In the genomic region with DNA sequence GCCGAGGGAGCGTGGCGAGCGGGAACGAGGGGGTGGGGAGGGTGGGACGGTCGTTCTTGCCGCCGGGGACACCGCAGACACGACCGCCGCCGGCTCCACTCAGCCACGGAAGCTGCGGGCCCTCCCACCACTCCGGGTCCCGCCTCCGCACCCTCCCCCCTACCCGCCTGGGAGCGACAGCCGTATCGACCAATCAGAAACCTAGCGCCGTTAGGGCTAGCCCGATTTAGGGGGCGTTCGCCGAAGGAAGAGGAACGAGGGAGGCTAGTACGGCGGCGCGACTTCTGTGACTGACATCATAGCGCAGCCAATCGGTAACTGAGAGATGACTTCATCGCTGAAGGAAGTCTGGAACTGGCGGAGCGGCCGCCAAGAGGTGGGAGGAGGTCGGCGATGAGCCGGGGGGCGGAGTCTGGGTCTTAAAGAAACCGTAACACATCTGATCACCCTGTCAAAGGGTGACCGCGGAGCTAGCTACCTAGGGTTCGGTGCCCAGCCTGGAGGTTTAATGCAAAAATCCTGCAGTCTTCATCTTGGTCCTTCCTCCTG, we compare ENCODE assay signal across 8 mouse cellular contexts. TPM values are rescaled to one million over a fixed set of nuclear protein-coding genes. Genes with fewer than 3 reads are reported as not detected.
DNase-seq lines count a peak whose midpoint lies in the region; ATAC-seq lines count a peak whose summit lies in the region.

A gene (minus strand): TSS at position 128 of the 549 bp plus-strand sequence.

- under 1% methylated on average over 47 of the region's 48 CpGs for WGBS in hindbrain, embryonic 15.5 days

- H3K27me3 ChIP-seq in hindbrain, embryonic 15.5 days, result no peaks in the 10 kb centered on the region

- peak; percentile 99 for DNase-seq in T-cell, adult 2 months (ENCODE audit: low spot score)
- DNase-seq in cerebellum, postnatal 36 days, result peak; percentile 98
- peak; percentile 99 to 100 for DNase-seq in frontal cortex, postnatal 36 days (ENCODE audit: low spot score in 2 of 2)
- peak; percentile 99 for DNase-seq in left cerebral cortex, adult 11 months (ENCODE audit: low spot score)
- DNase-seq in lung, postnatal 4 days, result peak; percentile 100
- DNase-seq in retina, postnatal 7 days (ENCODE audit: low read depth, low spot score), result peak; percentile 98
- peak; percentile 98 for DNase-seq in urinary bladder, adult 2 months (ENCODE audit: low spot score)

- peaks cover 26% of the 10 kb centered on the region for H3K4me1 ChIP-seq in hindbrain, embryonic 15.5 days (replicated peaks)

- no peaks in the 10 kb centered on the region for H3K9me3 ChIP-seq in hindbrain, embryonic 15.5 days

- H3K27ac ChIP-seq in hindbrain, embryonic 15.5 days (replicated peaks), result peak within 1 kb of the TSS; percentile 85

- peak; percentile 99 for ATAC-seq in hindbrain, embryonic 15.5 days (ENCODE audit: low FRiP score, low read depth)

- no peaks in the 10 kb centered on the region for H3K36me3 ChIP-seq in hindbrain, embryonic 15.5 days

- peak within 1 kb of the TSS; percentile 89 for H3K9ac ChIP-seq in hindbrain, embryonic 15.5 days

- peak within 1 kb of the TSS; percentile 91 for H3K4me3 ChIP-seq in hindbrain, embryonic 15.5 days

- H3K4me2 ChIP-seq in hindbrain, embryonic 15.5 days, result peak within 1 kb of the TSS; percentile 65

RNA-seq across cellular contexts. Expression of the gene that starts here (rescaled TPM):
- 29.4 and 29.7 TPM in 2 replicates for polyA plus RNA-seq in hindbrain, embryonic 15.5 days (2015; fragmentation: Nextera tagmentation; extraction: Ambion mirVana)
- 9.3 and 16.9 TPM in 2 replicates for polyA plus RNA-seq in urinary bladder, adult 2 months (2012; rRNA removed)

Comparison
In these comparisons a context has a peak if more than half of its experiments do, and no peak if none do; other contexts are left out.
1. Peak in every context shown above with its lines: DNase-seq, ATAC-seq, H3K4me3 ChIP-seq and H3K27ac ChIP-seq.